Mouse (Mus musculus): ENCODE results near the gene Inpp5f. TPM values are rescaled to one million over a fixed set of nuclear protein-coding genes. Genes with fewer than 3 reads are reported as not detected.
"Not testable (repeated sequence)": the region's sequence is repeated elsewhere in the genome, so short reads cannot be mapped to it uniquely, and the experiment has no call there.

The Inpp5f gene
- polyA plus RNA-seq (2014; fragmentation: Nextera tagmentation; extraction: Ambion mirVana), result 416 and 554 TPM in 2 replicates

DNA sequence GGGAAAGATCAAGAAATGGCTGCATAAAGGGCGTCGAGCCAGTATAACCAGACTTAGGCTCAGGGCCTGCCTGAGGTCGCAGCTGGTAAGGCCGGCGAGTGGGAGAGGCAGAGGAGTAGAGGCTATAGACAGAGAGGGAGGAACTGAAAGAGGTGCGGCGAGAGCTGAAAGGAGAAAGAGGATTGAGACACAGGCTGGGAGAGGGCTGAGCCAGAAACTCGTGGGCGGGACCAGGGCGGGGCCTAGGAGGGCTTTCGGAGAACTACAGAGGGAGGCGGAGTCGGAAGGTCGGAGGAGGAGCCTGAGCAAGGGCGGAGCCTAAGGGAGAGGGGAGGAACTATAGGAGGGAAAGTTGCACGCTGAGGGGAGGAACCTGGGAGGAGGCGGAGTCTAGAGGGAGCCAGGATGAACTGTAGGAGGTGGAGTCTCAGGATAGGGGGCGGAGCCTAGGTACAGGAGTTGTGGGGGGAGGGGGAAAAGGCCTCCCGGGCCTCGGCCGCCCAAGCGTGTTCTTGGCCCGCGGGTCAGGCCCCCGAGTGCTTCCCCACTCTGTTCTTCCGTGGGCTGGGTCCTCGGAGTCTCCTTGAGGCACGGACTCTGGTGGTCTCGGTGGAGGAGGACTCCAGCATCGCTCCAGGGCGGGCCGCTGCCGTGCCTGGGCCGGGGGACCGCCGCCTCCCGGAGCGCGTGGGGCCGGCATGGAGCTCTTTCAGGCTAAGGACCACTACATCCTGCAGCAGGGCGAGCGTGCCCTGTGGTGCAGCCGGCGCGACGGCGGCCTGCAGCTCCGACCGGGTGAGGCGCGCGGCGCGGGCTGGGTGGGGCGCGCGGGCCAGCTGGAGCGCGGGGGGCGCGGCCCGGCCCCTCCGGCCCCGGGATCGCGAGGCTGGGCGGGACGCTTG, at the start of gene Inpp5f:
Gene Inpp5f, plus strand, starts transcription at position 432 of the 902 bp plus-strand sequence.
- peak within 1 kb of the TSS; percentile 81 for H3K4me2 ChIP-seq (ENCODE audit: low read depth, low read length)
- ATAC-seq (ENCODE audit: low read depth), result peak; percentile 97
- no peaks in the 10 kb centered on the region for H3K9me3 ChIP-seq (ENCODE audit: control insufficient read depth, low read length)
- H3K4me1 ChIP-seq (ENCODE audit: control insufficient read depth, insufficient read depth, low read length), result peaks cover 4% of the 10 kb centered on the region; the same call in 1 of the 2 replicates
- no peaks in the 10 kb centered on the region for H3K27me3 ChIP-seq (ENCODE audit: control insufficient read depth, insufficient read depth, low read length)
- peak within 1 kb of the TSS; percentile 87 for H3K4me3 ChIP-seq (ENCODE audit: low read depth, low read length)
- no peaks in the 10 kb centered on the region for H3K36me3 ChIP-seq (ENCODE audit: control insufficient read depth, insufficient read depth, low read length)
- H3K27ac ChIP-seq (ENCODE audit: low read depth, low read length), result peak within 1 kb of the TSS; percentile 67
- peak within 1 kb of the TSS; percentile 79 for H3K9ac ChIP-seq (replicated peaks; ENCODE audit: low read depth, low read length)
- 2% methylated on average over 68 of the region's 68 CpGs for WGBS

DNA sequence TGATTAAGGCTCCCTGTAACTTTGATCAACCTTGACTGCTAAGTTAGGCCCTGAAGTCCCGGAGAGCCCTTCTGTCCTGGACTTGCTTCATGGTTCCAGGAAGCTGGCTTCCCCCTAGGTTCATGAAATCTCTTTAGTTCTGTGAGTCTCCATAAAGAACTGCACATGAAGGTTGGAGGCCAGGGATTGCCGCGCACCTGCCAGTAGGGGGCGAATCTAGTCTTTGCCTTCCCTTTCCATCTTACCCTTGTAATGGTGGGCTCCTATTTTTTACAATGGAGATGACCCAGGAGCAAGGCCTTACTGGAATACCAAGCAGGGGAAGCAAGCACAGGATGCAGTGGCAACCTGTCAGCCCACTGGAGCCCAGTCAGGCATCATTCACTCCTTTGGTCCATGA, 47.8 kb upstream of the Inpp5f start:
- 47% methylated on average over 4 of the region's 4 CpGs for WGBS
- H3K9me3 ChIP-seq (ENCODE audit: control insufficient read depth, low read length), result no peaks in the 10 kb centered on the region
- no peak overlapping the region for H3K27ac ChIP-seq (ENCODE audit: low read depth, low read length)
- H3K27me3 ChIP-seq (ENCODE audit: control insufficient read depth, insufficient read depth, low read length), result no peaks in the 10 kb centered on the region
- H3K4me2 ChIP-seq (ENCODE audit: low read depth, low read length), result no peak overlapping the region
- no peaks in the 10 kb centered on the region for H3K4me1 ChIP-seq (ENCODE audit: control insufficient read depth, insufficient read depth, low read length)
- no peaks in the 10 kb centered on the region for H3K36me3 ChIP-seq (ENCODE audit: control insufficient read depth, insufficient read depth, low read length)
- no peak for ATAC-seq (ENCODE audit: low read depth)
- no peak overlapping the region for H3K4me3 ChIP-seq (ENCODE audit: low read depth, low read length)
- no peak overlapping the region for H3K9ac ChIP-seq (replicated peaks; ENCODE audit: low read depth, low read length)

DNA sequence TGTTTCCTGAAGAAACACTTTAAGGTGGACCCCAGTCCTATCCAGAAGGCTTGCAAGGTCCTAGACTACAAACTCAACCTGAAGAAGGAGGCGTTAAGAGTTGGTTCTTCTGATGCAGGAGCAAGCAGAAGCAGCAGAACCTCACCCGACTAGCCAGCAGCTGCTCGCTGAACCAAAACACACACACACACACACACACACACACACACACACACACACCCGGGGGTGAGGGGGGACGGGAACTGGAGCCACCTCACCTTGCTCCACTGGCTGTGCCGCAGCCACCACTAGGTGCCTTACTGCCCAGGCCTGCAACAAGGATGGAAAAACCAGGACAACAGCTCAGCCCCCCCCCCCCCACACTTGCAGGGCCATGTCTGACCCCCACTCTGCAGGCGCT, 44.8 kb upstream of the Inpp5f start:
- Histone ChIP-seq H3K27me3 (ENCODE audit: control insufficient read depth, insufficient read depth, low read length) (no peaks in the 10 kb centered on the region), H3K4me2 (ENCODE audit: low read depth, low read length) (no peak overlapping the region), H3K27ac (ENCODE audit: low read depth, low read length) (no peak overlapping the region), H3K4me3 (ENCODE audit: low read depth, low read length) (no peak overlapping the region), H3K4me1 (ENCODE audit: control insufficient read depth, insufficient read depth, low read length) (no peaks in the 10 kb centered on the region), H3K36me3 (ENCODE audit: control insufficient read depth, insufficient read depth, low read length) (no peaks in the 10 kb centered on the region), H3K9ac (replicated peaks; ENCODE audit: low read depth, low read length) (no peak overlapping the region), H3K9me3 (ENCODE audit: control insufficient read depth, low read length) (no peaks in the 10 kb centered on the region)
- no peak for ATAC-seq (ENCODE audit: low read depth)
- WGBS, result 78% methylated on average over 5 of the region's 7 CpGs

DNA sequence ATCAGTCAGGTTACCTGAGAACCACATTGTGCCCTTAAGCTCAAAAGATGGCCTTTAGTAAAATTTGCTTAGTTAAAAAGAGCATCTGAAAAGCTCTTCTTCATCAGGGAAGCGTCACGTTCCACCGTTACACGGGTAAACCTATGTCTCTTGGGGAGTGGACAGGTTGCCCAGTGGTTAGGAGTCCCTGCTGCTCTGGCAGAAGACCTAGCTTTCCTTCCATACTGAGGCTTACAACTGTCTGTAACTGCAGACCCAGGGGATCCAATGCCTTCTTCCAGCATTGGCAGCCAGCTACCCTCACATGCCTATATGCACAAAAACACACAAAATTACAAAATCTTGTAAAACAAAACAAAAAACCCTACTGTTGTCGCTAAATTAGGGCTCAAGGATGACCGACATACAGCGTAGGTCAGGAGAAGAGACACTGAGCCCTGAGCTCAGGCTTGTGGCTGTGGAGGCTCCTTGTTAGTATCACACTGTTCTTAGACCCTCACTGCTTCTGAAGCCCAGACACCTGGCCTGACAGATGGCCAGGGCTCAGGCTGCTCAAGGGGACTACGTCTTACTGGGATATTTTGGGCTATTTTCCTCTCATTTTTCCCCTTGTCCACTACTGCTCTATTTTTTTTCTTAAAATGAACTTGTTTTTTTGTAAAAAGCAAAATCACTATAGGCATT, 43.4 kb upstream of the Inpp5f start:
- Histone ChIP-seq H3K36me3 (ENCODE audit: control insufficient read depth, insufficient read depth, low read length) (no peaks in the 10 kb centered on the region), H3K9me3 (ENCODE audit: control insufficient read depth, low read length) (no peaks in the 10 kb centered on the region), H3K4me1 (ENCODE audit: control insufficient read depth, insufficient read depth, low read length) (no peaks in the 10 kb centered on the region), H3K27me3 (ENCODE audit: control insufficient read depth, insufficient read depth, low read length) (no peaks in the 10 kb centered on the region), H3K27ac (ENCODE audit: low read depth, low read length) (no peak overlapping the region), H3K9ac (replicated peaks; ENCODE audit: low read depth, low read length) (no peak overlapping the region), H3K4me3 (ENCODE audit: low read depth, low read length) (no peak overlapping the region), H3K4me2 (ENCODE audit: low read depth, low read length) (no peak overlapping the region)
- 87% methylated on average over 8 of the region's 8 CpGs for WGBS
- no peak for ATAC-seq (ENCODE audit: low read depth)

DNA sequence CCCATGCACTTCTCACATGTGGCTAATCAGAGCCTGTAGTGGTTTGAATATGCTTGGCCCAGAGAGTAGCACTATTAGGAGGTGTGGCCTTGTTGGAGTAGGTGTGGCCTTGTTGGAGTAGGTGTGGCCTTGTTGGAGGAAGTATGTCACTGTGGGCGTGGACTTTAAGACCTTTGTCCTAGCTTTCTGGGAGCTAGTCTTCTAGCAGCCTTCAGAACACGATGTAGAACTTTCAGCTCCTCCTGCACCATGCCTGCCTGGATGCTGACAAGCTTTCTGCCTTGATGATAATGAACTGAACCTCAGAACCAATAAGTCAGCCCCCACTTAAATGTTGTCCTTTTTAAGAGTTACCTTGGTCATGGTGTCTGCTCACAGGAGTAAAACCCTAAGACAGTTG, 41.7 kb upstream of the Inpp5f start:
- H3K9me3 ChIP-seq (ENCODE audit: control insufficient read depth, low read length); H3K36me3 ChIP-seq (ENCODE audit: control insufficient read depth, insufficient read depth, low read length); H3K4me1 ChIP-seq (ENCODE audit: control insufficient read depth, insufficient read depth, low read length); H3K4me3 ChIP-seq (ENCODE audit: low read depth, low read length); H3K27me3 ChIP-seq (ENCODE audit: control insufficient read depth, insufficient read depth, low read length); H3K9ac ChIP-seq (replicated peaks; ENCODE audit: low read depth, low read length); H3K4me2 ChIP-seq (ENCODE audit: low read depth, low read length); H3K27ac ChIP-seq (ENCODE audit: low read depth, low read length); ATAC-seq (ENCODE audit: low read depth): not testable (repeated sequence)
- WGBS, result 93% methylated on average over 2 of the region's 2 CpGs

DNA sequence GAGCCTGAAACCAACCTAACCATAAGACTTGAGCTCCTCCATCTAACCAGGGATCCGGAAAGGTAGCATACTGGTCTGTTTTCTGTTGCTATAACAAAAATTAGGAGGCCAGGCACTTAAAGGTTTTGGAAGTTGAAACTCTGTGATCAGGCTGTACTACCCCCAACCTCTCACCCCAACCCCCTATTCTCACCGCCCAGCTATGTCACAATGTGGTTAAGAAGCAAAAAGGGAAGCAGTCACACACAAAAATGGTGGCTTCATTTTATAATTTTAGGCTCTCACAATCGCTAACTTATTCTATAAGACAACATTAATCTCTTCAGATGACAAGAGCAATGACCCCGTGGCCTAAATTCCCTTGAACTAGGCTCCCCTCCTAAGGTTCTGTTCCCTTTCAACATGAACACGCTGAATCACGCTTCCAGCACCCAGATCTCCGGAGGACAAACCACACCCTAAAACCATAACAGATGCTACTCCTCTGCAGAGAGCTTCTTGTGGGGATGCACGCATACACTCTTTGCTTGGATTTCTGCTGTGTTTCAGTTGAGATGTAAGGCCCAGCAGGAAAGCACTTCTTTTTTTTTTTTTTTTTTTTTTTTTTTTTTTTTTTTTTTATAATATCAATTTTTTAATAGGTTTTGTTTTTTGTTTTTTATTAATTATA, 41.0 kb upstream of the Inpp5f start:
- H3K27me3 ChIP-seq (ENCODE audit: control insufficient read depth, insufficient read depth, low read length), result no peaks in the 10 kb centered on the region
- no peaks in the 10 kb centered on the region for H3K36me3 ChIP-seq (ENCODE audit: control insufficient read depth, insufficient read depth, low read length)
- H3K27ac ChIP-seq (ENCODE audit: low read depth, low read length), result no peak overlapping the region
- no peak overlapping the region for H3K4me2 ChIP-seq (ENCODE audit: low read depth, low read length)
- no peak for ATAC-seq (ENCODE audit: low read depth)
- WGBS, result 93% methylated on average over 8 of the region's 8 CpGs
- H3K9me3 ChIP-seq (ENCODE audit: control insufficient read depth, low read length), result no peaks in the 10 kb centered on the region
- H3K9ac ChIP-seq (replicated peaks; ENCODE audit: low read depth, low read length), result no peak overlapping the region
- no peak overlapping the region for H3K4me3 ChIP-seq (ENCODE audit: low read depth, low read length)
- H3K4me1 ChIP-seq (ENCODE audit: control insufficient read depth, insufficient read depth, low read length), result no peaks in the 10 kb centered on the region

DNA sequence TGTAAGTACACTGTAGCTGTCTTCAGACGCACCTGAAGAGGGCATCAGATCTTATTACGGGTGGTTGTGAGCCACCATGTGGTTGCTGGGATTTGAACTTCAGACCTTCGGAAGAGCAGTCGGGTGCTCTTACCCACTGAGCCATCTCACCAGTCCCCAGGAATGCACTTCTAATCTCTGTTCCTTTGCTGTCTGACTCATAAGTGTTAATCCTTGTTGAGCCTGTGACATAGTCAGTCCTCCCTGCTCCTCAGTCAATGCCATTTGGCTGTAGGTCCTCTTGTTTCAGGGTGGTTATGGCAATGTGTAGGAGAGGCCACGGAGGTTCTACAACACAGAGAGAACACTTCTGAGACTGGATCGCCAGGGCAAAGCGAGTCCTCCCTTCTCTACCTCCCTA, 40.5 kb upstream of the Inpp5f start:
- not testable (repeated sequence) for H3K27ac ChIP-seq (ENCODE audit: low read depth, low read length); H3K4me2 ChIP-seq (ENCODE audit: low read depth, low read length); H3K4me1 ChIP-seq (ENCODE audit: control insufficient read depth, insufficient read depth, low read length); H3K9me3 ChIP-seq (ENCODE audit: control insufficient read depth, low read length); H3K9ac ChIP-seq (replicated peaks; ENCODE audit: low read depth, low read length); ATAC-seq (ENCODE audit: low read depth); H3K27me3 ChIP-seq (ENCODE audit: control insufficient read depth, insufficient read depth, low read length); H3K4me3 ChIP-seq (ENCODE audit: low read depth, low read length); H3K36me3 ChIP-seq (ENCODE audit: control insufficient read depth, insufficient read depth, low read length)
- 89% methylated on average over 7 of the region's 7 CpGs for WGBS

DNA sequence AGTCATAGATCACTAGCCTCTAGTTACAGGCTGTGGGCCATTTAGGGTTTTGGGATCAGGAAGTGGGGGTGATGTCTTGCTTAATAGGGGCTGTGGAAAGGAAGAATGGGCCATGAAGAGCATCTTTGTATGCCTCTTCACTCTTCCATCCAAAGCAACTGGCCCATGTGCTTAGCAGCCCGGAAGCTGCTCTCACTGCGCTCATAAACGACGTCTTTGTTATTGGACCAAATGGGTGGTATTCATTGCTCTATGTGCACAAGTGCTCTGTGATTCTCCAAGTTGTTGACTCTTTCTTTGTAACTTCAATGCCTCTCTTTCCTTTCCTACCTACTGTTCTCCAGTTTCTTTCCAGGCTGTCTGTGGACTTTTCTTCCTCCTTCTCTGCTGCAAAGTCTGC, 39.1 kb upstream of the Inpp5f start:
- no peaks in the 10 kb centered on the region for H3K36me3 ChIP-seq (ENCODE audit: control insufficient read depth, insufficient read depth, low read length)
- H3K4me2 ChIP-seq (ENCODE audit: low read depth, low read length), result no peak overlapping the region
- ATAC-seq (ENCODE audit: low read depth), result no peak
- 64% methylated on average over 4 of the region's 4 CpGs for WGBS
- no peaks in the 10 kb centered on the region for H3K4me1 ChIP-seq (ENCODE audit: control insufficient read depth, insufficient read depth, low read length)
- no peaks in the 10 kb centered on the region for H3K9me3 ChIP-seq (ENCODE audit: control insufficient read depth, low read length)
- no peak overlapping the region for H3K4me3 ChIP-seq (ENCODE audit: low read depth, low read length)
- no peak overlapping the region for H3K27ac ChIP-seq (ENCODE audit: low read depth, low read length)
- no peak overlapping the region for H3K9ac ChIP-seq (replicated peaks; ENCODE audit: low read depth, low read length)
- no peaks in the 10 kb centered on the region for H3K27me3 ChIP-seq (ENCODE audit: control insufficient read depth, insufficient read depth, low read length)

DNA sequence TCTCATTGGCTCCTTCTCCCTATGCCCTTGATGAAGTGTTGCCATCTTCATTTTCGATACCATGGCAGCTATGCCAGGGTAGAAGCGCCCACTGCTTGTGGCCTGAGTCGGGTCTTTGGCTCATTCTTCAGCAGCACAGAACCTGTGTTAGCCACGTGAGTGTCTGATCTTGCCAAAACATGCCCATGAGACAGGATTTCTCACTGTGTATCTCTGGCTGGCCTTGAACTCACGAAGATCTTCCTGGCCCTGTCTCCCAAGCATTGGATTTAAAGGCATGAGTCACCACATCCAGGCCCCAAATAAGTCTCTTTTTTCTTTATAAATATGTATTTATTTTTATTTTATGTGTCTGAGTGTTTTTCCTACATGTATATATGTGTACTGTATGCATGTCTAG, 35.9 kb upstream of the Inpp5f start:
- no peak for ATAC-seq (ENCODE audit: low read depth)
- WGBS, result 89% methylated on average over 5 of the region's 5 CpGs
- Histone ChIP-seq H3K27ac (ENCODE audit: low read depth, low read length) (no peak overlapping the region), H3K4me3 (ENCODE audit: low read depth, low read length) (no peak overlapping the region), H3K4me1 (ENCODE audit: control insufficient read depth, insufficient read depth, low read length) (no peaks in the 10 kb centered on the region), H3K36me3 (ENCODE audit: control insufficient read depth, insufficient read depth, low read length) (no peaks in the 10 kb centered on the region), H3K27me3 (ENCODE audit: control insufficient read depth, insufficient read depth, low read length) (no peaks in the 10 kb centered on the region), H3K4me2 (ENCODE audit: low read depth, low read length) (no peak overlapping the region), H3K9me3 (ENCODE audit: control insufficient read depth, low read length) (no peaks in the 10 kb centered on the region), H3K9ac (replicated peaks; ENCODE audit: low read depth, low read length) (no peak overlapping the region)
